Mouse (Mus musculus): ENCODE results near the gene Bloc1s2. TPM values are rescaled to one million over a fixed set of nuclear protein-coding genes. Genes with fewer than 3 reads are reported as not detected.

Gene Bloc1s2
- total RNA-seq (2014; fragmentation: Nextera tagmentation), result 143 and 186 TPM in 2 replicates
- total RNA-seq (2017), result 70.7 and 91.4 TPM in 2 replicates

DNA sequence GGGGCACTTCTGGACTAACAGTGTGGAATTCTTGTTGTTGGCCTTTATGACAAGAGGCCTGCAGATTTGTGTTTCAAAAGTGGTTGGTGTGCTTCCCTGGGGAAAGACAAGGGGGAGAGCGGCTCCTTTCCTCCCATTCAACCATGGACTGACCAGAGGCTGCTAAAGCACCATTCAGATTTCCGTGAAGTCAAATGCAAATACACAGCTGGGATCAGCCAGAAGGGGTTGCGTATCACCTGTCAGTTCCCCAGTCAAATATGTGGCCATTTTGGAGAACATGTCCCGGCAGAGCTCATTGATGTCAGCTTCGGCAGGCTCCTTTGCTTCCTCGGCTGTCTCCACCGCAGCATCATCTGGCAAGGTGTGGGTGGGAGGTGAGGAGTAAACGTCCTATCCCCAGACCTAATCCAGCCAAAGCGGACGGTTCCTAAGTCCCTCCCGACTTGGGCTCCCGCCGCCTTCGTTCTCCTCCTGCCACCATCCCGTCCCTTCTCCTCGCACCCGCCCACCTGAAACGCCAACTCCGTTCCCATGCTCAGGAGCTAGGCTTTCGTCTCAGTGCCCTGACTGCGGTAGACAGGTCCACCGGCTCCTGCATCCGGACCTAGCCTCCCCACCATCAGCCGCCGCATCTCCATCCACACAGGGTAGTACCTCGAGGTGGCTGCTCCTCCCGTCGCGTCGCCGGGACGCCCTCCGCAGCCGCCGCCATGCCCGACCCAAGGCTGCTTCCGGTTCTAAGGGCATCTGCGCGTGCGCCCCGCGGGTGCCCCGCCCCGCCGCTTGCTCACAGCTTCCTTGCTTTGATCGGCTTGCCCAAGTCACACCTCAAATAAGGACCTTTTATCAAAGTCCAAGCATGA lies at the start of gene Bloc1s2:
Bloc1s2 (minus strand) TSS at position 745 of the 866 bp plus-strand sequence.
- ATAC-seq (replicated peaks; ENCODE audit: poor library complexity, severe bottlenecking), result peak; percentile 71

GRCm38 (mm10) chr19:44195138-44195537 lies 48.9 kb upstream of the Bloc1s2 start:
- peak; percentile 25; the same call in 1 of the 2 replicates for ATAC-seq (replicated peaks; ENCODE audit: poor library complexity, severe bottlenecking)

DNA sequence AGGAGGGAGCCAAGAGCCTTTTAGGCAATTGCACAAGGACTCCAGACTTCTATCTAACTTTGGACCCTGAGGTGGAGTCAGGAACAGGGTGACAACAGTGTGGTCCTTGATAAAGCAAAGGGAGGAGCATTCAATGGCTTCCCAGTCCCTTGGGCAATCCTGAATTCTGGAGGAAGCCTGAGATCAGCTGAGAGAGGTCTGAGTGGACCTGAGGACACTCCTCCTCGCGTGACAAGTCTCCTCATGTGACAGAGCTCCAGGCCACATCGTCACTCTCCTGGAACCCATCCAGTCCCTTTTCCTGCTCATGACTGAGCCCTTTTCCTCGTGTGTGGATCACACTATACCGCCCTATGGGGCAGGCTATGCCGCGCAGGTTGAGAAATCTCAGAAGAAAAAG lies 47.7 kb upstream of the Bloc1s2 start:
- peak; percentile 28; the same call in 1 of the 2 replicates for ATAC-seq (replicated peaks; ENCODE audit: poor library complexity, severe bottlenecking)

- ATAC-seq (replicated peaks; ENCODE audit: poor library complexity, severe bottlenecking), result no peak
Observed at GRCm38 (mm10) chr19:44192342-44192741, 46.1 kb upstream of the Bloc1s2 start, which contains the start of gene Pkd2l1. Pkd2l1 (minus strand) TSS chr19:44192442.

GRCm38 (mm10) chr19:44189056-44189455 lies 42.8 kb upstream of the Bloc1s2 start:
- no peak for ATAC-seq (replicated peaks; ENCODE audit: poor library complexity, severe bottlenecking)

DNA sequence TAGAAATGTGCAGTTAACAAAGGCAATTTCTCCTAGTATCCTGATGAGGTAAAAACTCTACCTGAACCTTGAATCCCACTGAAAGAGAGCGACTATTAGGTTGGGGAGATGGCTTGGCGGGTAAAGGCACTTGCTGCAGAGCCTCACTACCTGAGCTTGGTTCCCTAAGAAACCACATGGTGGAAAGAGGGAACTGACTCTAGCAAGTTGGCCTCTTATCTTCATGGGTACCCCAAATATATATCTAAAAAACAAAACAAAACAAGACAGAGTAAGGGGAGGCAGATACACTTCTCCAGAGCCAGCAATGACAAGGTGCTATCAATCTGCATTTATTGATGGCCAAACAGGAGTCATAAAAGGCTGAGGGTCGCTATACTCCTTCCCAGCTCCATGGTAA lies 37.7 kb upstream of the Bloc1s2 start:
- no peak for ATAC-seq (replicated peaks; ENCODE audit: poor library complexity, severe bottlenecking)

- peak; percentile 65; the same call in 1 of the 2 replicates for ATAC-seq (replicated peaks; ENCODE audit: poor library complexity, severe bottlenecking)
Observed at GRCm38 (mm10) chr19:44180502-44180901, 34.3 kb upstream of the Bloc1s2 start.

DNA sequence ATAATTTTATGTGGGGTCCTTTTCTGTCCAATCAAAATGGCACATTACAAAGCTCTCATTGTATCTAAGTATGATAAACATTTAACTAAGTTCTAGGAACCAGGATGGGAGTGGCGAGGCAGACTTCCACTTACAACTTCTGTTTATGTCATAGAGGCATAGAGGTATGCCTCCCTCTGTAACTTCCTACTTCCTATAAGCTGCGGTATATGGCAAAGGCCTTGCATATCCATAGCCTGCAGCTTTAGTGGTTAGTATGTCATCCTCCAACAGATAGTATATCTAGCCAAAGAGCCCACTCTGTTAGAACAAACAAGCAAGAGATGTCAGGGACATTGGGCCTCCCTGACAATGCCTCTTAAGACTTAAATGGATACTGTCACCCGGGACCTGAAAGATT lies 30.5 kb upstream of the Bloc1s2 start:
- ATAC-seq (replicated peaks; ENCODE audit: poor library complexity, severe bottlenecking), result no peak

- ATAC-seq (replicated peaks; ENCODE audit: poor library complexity, severe bottlenecking), result no peak
Observed at GRCm38 (mm10) chr19:44174835-44175234, 28.6 kb upstream of the Bloc1s2 start.

- peak; percentile 42 for ATAC-seq (replicated peaks; ENCODE audit: poor library complexity, severe bottlenecking)
Observed at GRCm38 (mm10) chr19:44161515-44161914, 15.3 kb upstream of the Bloc1s2 start.

- ATAC-seq (replicated peaks; ENCODE audit: poor library complexity, severe bottlenecking), result no peak
Observed at GRCm38 (mm10) chr19:44159386-44159785, 13.1 kb upstream of the Bloc1s2 start.

- ATAC-seq (replicated peaks; ENCODE audit: poor library complexity, severe bottlenecking), result no peak
Observed at GRCm38 (mm10) chr19:44157005-44157404, 10.8 kb upstream of the Bloc1s2 start.

- ATAC-seq (replicated peaks; ENCODE audit: poor library complexity, severe bottlenecking), result no peak
Observed at GRCm38 (mm10) chr19:44153781-44154180, 7.5 kb upstream of the Bloc1s2 start.

GRCm38 (mm10) chr19:44148991-44149390 lies 2.7 kb upstream of the Bloc1s2 start:
- ATAC-seq (replicated peaks; ENCODE audit: poor library complexity, severe bottlenecking), result no peak

DNA sequence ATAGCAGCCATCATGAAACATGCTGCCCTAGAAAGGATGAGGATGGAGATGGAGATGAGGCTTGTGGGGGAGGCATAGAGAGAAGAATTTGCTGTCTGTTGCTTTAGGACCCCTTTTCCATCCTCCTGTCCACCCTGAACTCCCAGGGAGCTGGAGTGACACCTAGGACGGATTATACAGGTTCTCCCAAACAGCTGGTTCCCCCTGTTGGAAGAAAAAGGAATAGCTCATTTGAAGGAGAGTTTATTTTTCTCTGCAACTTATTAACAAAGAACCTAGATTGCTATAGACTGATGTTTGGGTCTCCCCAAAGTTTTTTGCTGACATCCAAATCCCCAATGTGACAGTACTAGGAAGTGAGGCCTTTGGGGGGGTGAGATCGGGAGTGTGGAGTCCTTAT lies 2.1 kb upstream of the Bloc1s2 start:
- ATAC-seq (replicated peaks; ENCODE audit: poor library complexity, severe bottlenecking), result no peak

- no peak for ATAC-seq (replicated peaks; ENCODE audit: poor library complexity, severe bottlenecking)
Observed at GRCm38 (mm10) chr19:44146951-44147350, 705 bp upstream of the Bloc1s2 start.

GRCm38 (mm10) chr19:44146568-44146879 lies 278 bp upstream of the Bloc1s2 start:
- no peak for ATAC-seq (replicated peaks; ENCODE audit: poor library complexity, severe bottlenecking)

GRCm38 (mm10) chr19:44144366-44144765 lies 1.9 kb downstream of the Bloc1s2 start:
- ATAC-seq (replicated peaks; ENCODE audit: poor library complexity, severe bottlenecking), result peak; percentile 86

- no peak for ATAC-seq (replicated peaks; ENCODE audit: poor library complexity, severe bottlenecking)
Observed at GRCm38 (mm10) chr19:44135960-44136485, 10.2 kb downstream of the Bloc1s2 start.

DNA sequence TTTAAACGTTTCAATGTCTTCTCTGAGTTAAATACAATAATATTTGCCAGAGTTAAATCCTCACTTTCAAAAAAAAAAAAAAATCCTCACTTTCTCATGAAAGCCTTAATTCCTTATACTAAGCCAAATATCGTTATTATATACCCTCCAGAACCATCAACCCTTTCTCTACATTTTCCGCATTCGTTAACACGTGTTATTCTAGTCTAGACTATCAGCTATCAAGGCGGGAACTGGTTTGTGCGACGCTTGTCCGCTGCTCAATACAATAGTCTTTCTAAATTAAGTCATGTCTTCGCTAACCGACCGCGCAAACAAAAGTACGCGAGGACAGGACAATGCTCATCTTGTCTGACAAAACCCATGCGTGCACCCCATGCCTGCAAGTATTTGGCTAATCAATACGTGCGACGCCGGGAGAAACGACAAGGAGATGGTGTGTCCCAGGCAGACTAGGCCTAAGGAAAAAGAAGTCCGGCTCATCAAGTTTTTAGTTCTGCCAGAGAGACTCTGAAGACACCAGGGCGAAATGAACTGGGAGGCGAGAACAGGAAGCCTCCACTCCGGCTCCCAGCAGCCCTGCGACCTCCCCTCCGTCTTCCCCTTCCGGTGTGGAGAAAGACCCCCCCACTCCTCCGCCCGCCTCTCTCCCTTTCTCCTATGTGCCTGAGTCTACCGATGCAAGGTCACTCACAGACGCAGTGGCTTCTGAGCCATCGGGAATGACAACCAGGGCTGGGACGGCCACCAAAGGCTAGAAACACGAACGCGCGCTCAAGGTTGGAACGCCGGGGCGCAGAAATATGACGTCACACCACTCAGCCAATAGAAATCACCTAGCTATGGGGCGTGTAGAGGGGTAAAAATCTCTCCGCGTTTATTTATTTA lies 10.9 kb downstream of the Bloc1s2 start, which contains the start of gene Cwf19l1:
Cwf19l1 (minus strand) TSS at position 805 of the 888 bp plus-strand sequence.
- peak; percentile 96 for ATAC-seq (replicated peaks; ENCODE audit: poor library complexity, severe bottlenecking)

DNA sequence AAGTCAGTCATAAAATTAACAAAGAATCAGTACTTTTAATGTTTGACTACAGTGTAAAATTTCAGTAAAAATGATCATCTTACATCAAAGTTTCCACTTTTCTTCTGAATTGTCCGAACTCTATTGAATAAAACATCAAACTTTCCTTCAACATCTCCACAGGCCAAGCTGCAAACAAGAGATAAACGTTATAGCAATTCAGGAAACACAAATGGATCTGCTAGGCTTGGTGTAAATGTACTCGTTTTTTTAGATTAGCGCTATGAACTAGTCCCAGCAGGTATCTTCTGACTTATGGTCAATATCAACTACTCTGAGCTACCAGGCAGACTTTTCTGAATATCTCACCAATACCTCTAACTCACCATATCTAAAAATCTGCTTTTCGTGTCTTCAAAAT lies 13.3 kb downstream of the Bloc1s2 start:
- ATAC-seq (replicated peaks; ENCODE audit: poor library complexity, severe bottlenecking), result no peak

Measured in granulocyte monocyte progenitor cell, adult 5-6 weeks (primary cell).